Mouse (Mus musculus) left cerebral cortex, adult 2 months (tissue): ENCODE data around the gene Zfp524. TPM values are rescaled to one million over a fixed set of nuclear protein-coding genes. Genes with fewer than 3 reads are reported as not detected.

Source experiments
- DNase-seq, 2 experiments: peaks; one replicate each; pipeline ENCODE4 v3.0.0; 2021 to 2022; ENCODE audit warnings: low spot score in 2 of 2, mixed read lengths in 1 of 2; ENCODE audit errors: extremely low spot score in 1 of 2
- H3K27ac ChIP-seq: fragments of 200-600 bp; 2 replicates; pipeline ENCODE4 v1.8.1; 2022
- H3K4me3 ChIP-seq: fragments of 200-600 bp; 2 replicates; pipeline ENCODE4 v1.8.1; 2022
- CTCF ChIP-seq: fragments of 200-600 bp; IDR thresholded peaks from 2 replicates; pipeline ENCODE4 v1.8.1; 2022; ENCODE audit warnings: antibody characterized with exemption, mild to moderate bottlenecking, moderate library complexity
- intact Hi-C: fragments of 180-260 bp; cut with DNase I; formaldehyde crosslinking; loops from one replicate; pipeline ENCODE4 v1.15.1; 2025
- total RNA-seq, 2 experiments: library from RNA; stranded (reverse); gene quantifications; 2 replicates each; pipeline ENCODE4 v1.2.3; 2021

The Zfp524 gene
- total RNA-seq, 2 experiments from 2014 or later, result 6.3 to 6.5 TPM

DNA sequence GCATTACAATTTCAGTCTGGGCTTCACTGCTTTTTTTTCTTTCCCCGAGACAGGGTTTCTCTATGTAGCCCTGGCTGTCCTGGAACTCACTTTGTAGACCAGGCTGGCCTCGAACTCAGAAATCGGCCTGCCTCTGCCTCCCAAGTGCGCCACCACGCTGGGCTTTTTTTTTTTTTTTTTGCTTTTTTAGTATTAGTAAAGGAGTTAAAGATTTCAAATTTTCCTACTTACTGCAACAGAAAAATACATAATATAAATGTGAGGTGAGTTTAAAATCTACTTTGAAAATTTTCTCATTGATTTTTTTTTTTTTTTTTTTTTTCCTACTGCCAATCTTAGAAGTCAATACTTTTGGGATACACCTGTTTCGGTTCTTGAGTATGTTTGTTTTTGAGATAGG lies 50.7 kb downstream of the Zfp524 start:
- no peak for TF ChIP-seq CTCF
- Histone ChIP-seq H3K4me3 (no peak overlapping the region), H3K27ac (no peak overlapping the region)
- no peak for DNase-seq
- intact Hi-C loops, result loop anchor here (5.0 to 10.0 kb wide), 3 partner anchors 563 to 1420 kb away; partner anchors contain the start of genes Cnot3, Mboat7, Ppp1r12c and Tsen34

Other genes with a start within 250 kb of the Zfp524 start
- gene Fam71e2, start 243.1 kb upstream of the Zfp524 start, total RNA-seq, result not detected
- gene Il11, start 231.6 kb upstream of the Zfp524 start, total RNA-seq, result under 1 TPM; 0.36 to 0.58 TPM
- gene Tmem190, start 231.5 kb upstream of the Zfp524 start, total RNA-seq, result not detected
- gene Tmem238, start 224.8 kb upstream of the Zfp524 start, total RNA-seq, result 1 to 10 TPM; 2.5 to 4.0 TPM
- 100 to 1,000 TPM; 421 to 437 TPM for gene Rpl28, start 221.5 kb upstream of the Zfp524 start, total RNA-seq
- gene Ube2s, start 201.8 kb upstream of the Zfp524 start, total RNA-seq, result 100 to 1,000 TPM; 104 to 117 TPM
- 100 to 1,000 TPM; 134 to 138 TPM for gene Shisa7, start 169.7 kb upstream of the Zfp524 start, total RNA-seq
- gene Isoc2b, start 144.2 kb upstream of the Zfp524 start, total RNA-seq, result 1 to 10 TPM; 6.9 to 9.3 TPM
- gene Isoc2a, start 137.3 kb upstream of the Zfp524 start, total RNA-seq, result 10 to 100 TPM; 11.3 to 12.6 TPM
- gene Gm36210, start 107.9 kb upstream of the Zfp524 start, total RNA-seq, result under 1 TPM; 0.27 to 0.28 TPM
- gene Zfp628, start 99.2 kb upstream of the Zfp524 start, total RNA-seq, result 10 to 100 TPM; 15.8 to 16.4 TPM
- gene Nat14, start 92.4 kb upstream of the Zfp524 start, total RNA-seq, result 100 to 1,000 TPM in 1 of 2 experiments, 10 to 100 TPM in 1; 99.7 to 109 TPM
- gene Ssc5d, start 88.6 kb upstream of the Zfp524 start, total RNA-seq, result 1 to 10 TPM; 2.8 to 4.4 TPM
- under 1 TPM in 1 of 2 experiments, not detected in 1; 0.91 TPM for gene Sbk2, start 50.0 kb upstream of the Zfp524 start, total RNA-seq
- 1 to 10 TPM; 1.1 to 1.5 TPM for gene Sbk3, start 43.2 kb upstream of the Zfp524 start, total RNA-seq
- 10 to 100 TPM; 28.9 to 33.0 TPM for gene Zfp579, start 18.3 kb upstream of the Zfp524 start, total RNA-seq
- gene Fiz1, start 282 bp downstream of the Zfp524 start, total RNA-seq, result 10 to 100 TPM; 24.1 to 26.3 TPM
- not detected for gene Gm44973, start 1.1 kb downstream of the Zfp524 start, total RNA-seq
- 10 to 100 TPM; 36.3 to 40.3 TPM for gene Zfp865, start 6.0 kb downstream of the Zfp524 start, total RNA-seq
- 10 to 100 TPM; 53.3 to 59.1 TPM for gene Ccdc106, start 6.1 kb downstream of the Zfp524 start, total RNA-seq
- not detected for gene 4632433K11Rik, start 19.7 kb downstream of the Zfp524 start, total RNA-seq
- gene Zfp784, start 24.0 kb downstream of the Zfp524 start, total RNA-seq, result 1 to 10 TPM; 4.2 to 5.5 TPM
- 10 to 100 TPM; 30.5 to 32.5 TPM for gene Zfp580, start 37.1 kb downstream of the Zfp524 start, total RNA-seq
- 100 to 1,000 TPM; 183 to 187 TPM for gene U2af2, start 47.7 kb downstream of the Zfp524 start, total RNA-seq
- gene Epn1, start 65.8 kb downstream of the Zfp524 start, total RNA-seq, result 100 to 1,000 TPM; 470 to 471 TPM
- gene Rfpl4, start 102.5 kb downstream of the Zfp524 start, total RNA-seq, result not detected
- under 1 TPM in 1 of 2 experiments, not detected in 1; 0.58 TPM for gene Rasl2-9, start 111.5 kb downstream of the Zfp524 start, total RNA-seq
- gene Vmn1r55, start 135.3 kb downstream of the Zfp524 start, total RNA-seq, result not detected
- not detected for gene Vmn1r56, start 182.3 kb downstream of the Zfp524 start, total RNA-seq
- not detected for gene Vmn1r57, start 204.1 kb downstream of the Zfp524 start, total RNA-seq